Mouse (Mus musculus) liver, embryonic 14.5 days (tissue): ENCODE data around the gene D930020B18Rik.

Experiments
- CTCF ChIP-seq: IDR thresholded peaks from 2 replicates; pipeline ENCODE4 v1.5.1; 2016; ENCODE audit warnings: antibody characterized with exemption, low read depth, control low read depth
- EP300 ChIP-seq: IDR thresholded peaks from 2 replicates; pipeline ENCODE4 v1.6.1; 2016; ENCODE audit warnings: antibody characterized with exemption, low read depth

- TF ChIP-seq CTCF (no peak), EP300 (no peak)
Measured at GRCm38 (mm10) chr10:121726505-121726904, 85.1 kb downstream of the D930020B18Rik start.
